Mouse (Mus musculus): ENCODE measurements around the gene Calcrl. TPM values are rescaled to one million over a fixed set of nuclear protein-coding genes. Genes with fewer than 3 reads are reported as not detected.

Gene Calcrl
- polyA plus RNA-seq, 1 experiment = 0.81 TPM

DNA sequence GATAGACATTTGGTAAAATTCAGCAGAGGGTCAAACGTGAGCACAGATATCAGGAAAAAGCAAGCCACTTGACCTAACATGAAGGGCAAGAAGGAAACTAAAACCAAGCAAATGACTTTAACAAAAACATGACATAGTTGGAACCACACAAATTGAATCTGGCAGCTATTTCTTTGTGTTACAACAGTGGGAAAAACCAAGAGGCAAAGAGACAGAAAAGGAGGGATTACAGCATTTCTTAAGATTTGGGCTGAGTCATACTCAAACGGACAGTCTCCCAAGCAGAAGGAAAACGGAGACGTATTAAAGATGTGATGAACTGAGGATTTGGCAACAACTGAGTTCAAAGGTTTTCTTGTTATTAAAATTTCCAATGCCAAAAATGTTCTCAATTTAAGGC is 88.9 kb downstream of the Calcrl start:
- Histone ChIP-seq H3K4me1 (ENCODE audit: control insufficient read depth, insufficient read depth, insufficient read length, low read length) (no peaks in the 10 kb centered on the region), H3K4me3 (ENCODE audit: low read depth, low read length) (no peak overlapping the region), H3K27me3 (ENCODE audit: control insufficient read depth, insufficient read depth, low read length) (no peaks in the 10 kb centered on the region), H3K27ac (ENCODE audit: insufficient read depth, low read depth, low read length) (no peak overlapping the region), H3K36me3 (ENCODE audit: control insufficient read depth, insufficient read depth, low read length) (no peaks in the 10 kb centered on the region)
- WGBS = 82% methylated on average over 4 of the region's 4 CpGs
- no peak for TF ChIP-seq CTCF (IDR thresholded peaks at IDR 0.05; ENCODE audit: extremely low read depth, insufficient read length, insufficient replicate concordance, low read depth, low read length)

DNA sequence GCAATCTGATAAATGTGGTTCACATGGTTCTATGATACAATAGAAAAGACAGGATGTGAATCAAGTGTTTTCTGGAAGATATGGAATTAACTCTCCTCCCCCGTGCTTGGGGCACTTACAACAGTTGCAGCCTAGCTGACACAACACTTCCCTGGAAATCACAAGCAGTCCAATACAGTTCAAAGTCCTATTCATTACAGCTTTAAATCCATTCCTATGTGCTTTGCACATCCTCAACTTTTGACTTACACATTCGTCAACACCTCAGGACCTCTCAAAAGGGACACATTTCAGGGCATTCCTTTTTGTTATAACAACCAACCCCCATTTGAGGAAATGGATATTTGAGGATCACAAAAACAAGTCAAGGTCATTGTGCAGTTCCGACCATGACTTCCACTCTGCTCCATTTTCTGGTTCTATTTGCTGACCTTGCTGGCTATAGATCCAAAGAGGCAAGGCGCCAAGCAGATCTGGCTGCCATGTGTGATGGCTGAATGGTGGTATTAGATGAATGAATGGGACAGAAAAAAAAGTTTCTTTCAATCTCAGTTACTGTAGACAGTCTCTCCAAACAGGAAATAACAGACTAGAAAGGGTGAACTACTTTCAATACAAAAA is 108.9 kb downstream of the Calcrl start:
- TF ChIP-seq POLR2A (IDR thresholded peaks at IDR 0.05; ENCODE audit: low read depth, low read length) (no peak), CTCF (IDR thresholded peaks at IDR 0.05; ENCODE audit: extremely low read depth, insufficient read length, insufficient replicate concordance, low read depth, low read length) (no peak)
- Histone ChIP-seq H3K4me3 (ENCODE audit: low read depth, low read length) (no peak overlapping the region), H3K27ac (ENCODE audit: insufficient read depth, low read depth, low read length) (no peak overlapping the region), H3K36me3 (ENCODE audit: control insufficient read depth, insufficient read depth, low read length) (no peaks in the 10 kb centered on the region), H3K4me1 (ENCODE audit: control insufficient read depth, insufficient read depth, insufficient read length, low read length) (peaks cover 2% of the 10 kb centered on the region; the same call in 1 of the 2 replicates), H3K27me3 (ENCODE audit: control insufficient read depth, insufficient read depth, low read length) (no peaks in the 10 kb centered on the region; the same call in 1 of the 2 replicates)
- WGBS = 69% methylated on average over 4 of the region's 4 CpGs

DNA sequence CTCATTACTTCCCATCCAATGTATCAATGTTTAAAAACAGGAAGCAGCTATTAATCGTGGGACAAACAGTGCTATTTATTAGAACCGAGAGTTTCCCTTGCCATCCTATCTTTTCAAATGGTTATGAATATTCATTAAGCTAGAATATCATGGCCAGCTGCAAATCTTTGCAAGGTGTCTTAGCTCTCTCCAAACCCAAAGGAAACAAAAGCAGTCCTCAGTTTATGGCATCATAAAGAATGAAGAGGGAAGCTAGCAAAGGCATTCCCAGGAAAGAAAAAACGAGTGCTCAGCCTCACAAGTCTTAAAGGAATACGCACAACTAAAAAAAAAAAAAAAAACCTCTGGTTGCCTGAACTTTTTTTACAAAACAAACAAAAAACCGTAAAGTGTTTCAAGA is 128.7 kb downstream of the Calcrl start:
- H3K4me1 ChIP-seq (ENCODE audit: control insufficient read depth, insufficient read depth, insufficient read length, low read length) = no peaks in the 10 kb centered on the region
- H3K27me3 ChIP-seq (ENCODE audit: control insufficient read depth, insufficient read depth, low read length) = no peaks in the 10 kb centered on the region; the same call in 1 of the 2 replicates
- no peak overlapping the region for H3K4me3 ChIP-seq (ENCODE audit: low read depth, low read length)
- WGBS = 15% methylated on average over 5 of the region's 5 CpGs
- no peak for TF ChIP-seq CTCF (IDR thresholded peaks at IDR 0.05; ENCODE audit: extremely low read depth, insufficient read length, insufficient replicate concordance, low read depth, low read length)
- TF ChIP-seq POLR2A (IDR thresholded peaks at IDR 0.05; ENCODE audit: low read depth, low read length) = no peak
- no peak overlapping the region for H3K27ac ChIP-seq (ENCODE audit: insufficient read depth, low read depth, low read length)
- no peaks in the 10 kb centered on the region for H3K36me3 ChIP-seq (ENCODE audit: control insufficient read depth, insufficient read depth, low read length)

DNA sequence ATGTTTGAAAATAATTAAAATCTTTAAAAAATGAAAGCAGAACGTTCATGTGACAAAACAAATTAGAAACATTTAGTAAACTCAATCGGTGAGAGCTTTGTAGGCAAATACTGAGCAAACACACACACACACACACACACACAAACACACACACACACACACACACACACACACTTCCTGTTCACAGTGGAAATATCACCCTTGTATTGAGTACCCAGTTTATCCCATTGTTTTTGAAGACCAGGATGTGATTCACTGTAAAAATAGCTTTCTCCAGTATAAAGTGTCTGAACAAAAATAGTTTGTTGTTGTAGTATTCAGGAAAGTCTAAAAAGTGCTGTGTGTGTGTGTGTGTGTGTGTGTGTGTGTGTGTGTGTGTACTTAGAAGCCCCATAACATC is 130.1 kb downstream of the Calcrl start:
- Histone ChIP-seq H3K27ac (ENCODE audit: insufficient read depth, low read depth, low read length) (no peak overlapping the region), H3K27me3 (ENCODE audit: control insufficient read depth, insufficient read depth, low read length) (no peaks in the 10 kb centered on the region; the same call in 1 of the 2 replicates), H3K36me3 (ENCODE audit: control insufficient read depth, insufficient read depth, low read length) (no peaks in the 10 kb centered on the region), H3K4me1 (ENCODE audit: control insufficient read depth, insufficient read depth, insufficient read length, low read length) (no peaks in the 10 kb centered on the region), H3K4me3 (ENCODE audit: low read depth, low read length) (no peak overlapping the region)
- TF ChIP-seq CTCF (IDR thresholded peaks at IDR 0.05; ENCODE audit: extremely low read depth, insufficient read length, insufficient replicate concordance, low read depth, low read length) = no peak
- TF ChIP-seq POLR2A (IDR thresholded peaks at IDR 0.05; ENCODE audit: low read depth, low read length) = no peak
- WGBS = 62% methylated on average over 2 of the region's 2 CpGs

DNA sequence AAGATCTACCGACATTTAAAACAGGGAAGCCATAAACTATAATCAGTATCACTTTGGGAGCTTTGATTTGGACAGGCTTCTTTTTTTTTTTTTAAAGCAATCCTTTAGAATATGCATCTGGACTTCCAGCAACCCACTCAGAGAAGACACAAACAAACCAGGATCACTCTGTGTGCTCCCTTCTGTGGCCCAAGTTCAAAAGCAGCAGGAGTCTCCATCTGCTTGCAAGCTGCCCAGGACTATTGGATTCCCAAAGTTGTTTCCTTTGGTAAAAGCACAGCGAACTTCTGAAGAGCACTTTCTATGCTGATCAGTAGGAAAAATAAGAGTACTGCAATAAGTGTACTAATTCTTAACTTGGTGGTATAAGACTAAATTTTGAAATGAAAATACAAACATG is 130.6 kb downstream of the Calcrl start:
- WGBS = 61% methylated on average over 2 of the region's 2 CpGs
- TF ChIP-seq CTCF (IDR thresholded peaks at IDR 0.05; ENCODE audit: extremely low read depth, insufficient read length, insufficient replicate concordance, low read depth, low read length) (no peak), POLR2A (IDR thresholded peaks at IDR 0.05; ENCODE audit: low read depth, low read length) (no peak)

DNA sequence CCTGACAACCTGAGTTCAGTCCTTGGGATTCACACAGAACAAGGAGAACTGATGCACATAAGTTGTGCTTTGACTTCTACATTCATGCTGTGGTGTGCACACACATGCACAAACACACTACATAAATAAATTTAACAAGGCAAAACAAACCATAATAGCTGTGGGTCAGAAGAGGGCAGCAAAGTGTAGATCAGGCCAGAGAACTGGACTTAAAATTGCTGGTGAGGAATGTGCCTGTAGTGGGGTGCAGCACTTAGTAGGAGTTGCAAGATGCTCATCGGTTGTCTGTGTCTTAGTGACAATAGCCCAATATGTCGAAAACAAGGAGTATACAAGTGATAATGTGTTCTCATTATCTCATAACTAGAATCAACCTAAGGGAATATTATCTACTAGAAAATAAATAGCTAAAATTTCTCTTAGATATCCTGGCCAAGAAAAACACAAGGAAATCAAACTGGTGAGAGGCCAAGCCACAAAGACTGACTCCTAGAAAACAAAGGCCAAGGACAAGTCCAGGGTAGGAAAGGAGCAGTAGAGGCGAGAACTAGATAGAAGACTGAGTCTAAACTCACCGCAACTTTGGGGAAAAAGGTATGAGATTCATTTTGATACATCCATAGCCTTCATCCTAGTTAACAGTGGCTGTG is 132.7 kb downstream of the Calcrl start:
- no peaks in the 10 kb centered on the region for H3K4me1 ChIP-seq (ENCODE audit: control insufficient read depth, insufficient read depth, insufficient read length, low read length)
- no peak overlapping the region for H3K27ac ChIP-seq (ENCODE audit: insufficient read depth, low read depth, low read length)
- 66% methylated on average over 4 of the region's 4 CpGs for WGBS
- H3K4me3 ChIP-seq (ENCODE audit: low read depth, low read length) = no peak overlapping the region
- no peak for TF ChIP-seq POLR2A (IDR thresholded peaks at IDR 0.05; ENCODE audit: low read depth, low read length)
- no peak for TF ChIP-seq CTCF (IDR thresholded peaks at IDR 0.05; ENCODE audit: extremely low read depth, insufficient read length, insufficient replicate concordance, low read depth, low read length)
- no peaks in the 10 kb centered on the region for H3K27me3 ChIP-seq (ENCODE audit: control insufficient read depth, insufficient read depth, low read length)
- no peaks in the 10 kb centered on the region for H3K36me3 ChIP-seq (ENCODE audit: control insufficient read depth, insufficient read depth, low read length)

More for the DNA sequence above, 130.6 kb downstream of the Calcrl start:
- H3K4me3 ChIP-seq (ENCODE audit: low read depth, low read length) = no peak overlapping the region
- no peaks in the 10 kb centered on the region for H3K36me3 ChIP-seq (ENCODE audit: control insufficient read depth, insufficient read depth, low read length)
- no peak overlapping the region for H3K27ac ChIP-seq (ENCODE audit: insufficient read depth, low read depth, low read length)
- no peaks in the 10 kb centered on the region; the same call in 1 of the 2 replicates for H3K27me3 ChIP-seq (ENCODE audit: control insufficient read depth, insufficient read depth, low read length)
- no peaks in the 10 kb centered on the region for H3K4me1 ChIP-seq (ENCODE audit: control insufficient read depth, insufficient read depth, insufficient read length, low read length)

DNA sequence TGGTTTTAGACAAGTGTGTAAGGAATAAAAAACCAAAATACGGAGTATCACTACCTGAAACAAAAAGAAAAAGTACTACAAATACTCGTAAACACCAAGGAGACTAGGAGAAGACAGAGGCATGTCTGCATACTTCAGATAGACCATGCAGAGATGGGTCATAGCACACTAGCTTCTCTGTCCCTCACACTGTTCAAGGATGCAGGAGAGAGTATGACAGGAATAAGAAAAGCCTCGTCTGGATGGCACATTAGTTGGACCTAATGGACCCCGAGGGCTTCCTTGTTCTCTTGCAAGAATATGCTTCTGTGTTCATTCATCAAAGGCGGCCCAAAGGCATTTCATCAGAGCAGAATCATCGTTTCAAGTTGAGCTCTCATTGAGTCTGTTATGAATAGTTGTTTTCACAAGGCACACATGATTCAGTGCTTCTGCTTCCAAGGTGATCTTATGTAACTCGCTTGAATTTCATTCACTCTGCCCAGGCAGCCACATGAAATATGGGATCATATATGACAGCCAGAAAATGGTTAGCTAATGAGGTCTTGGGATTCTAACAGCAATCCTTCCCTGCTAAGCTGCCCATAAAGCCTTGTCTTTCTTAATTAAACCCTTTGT is 136.2 kb downstream of the Calcrl start:
- Histone ChIP-seq H3K4me3 (ENCODE audit: low read depth, low read length) (no peak overlapping the region), H3K27me3 (ENCODE audit: control insufficient read depth, insufficient read depth, low read length) (no peaks in the 10 kb centered on the region), H3K27ac (ENCODE audit: insufficient read depth, low read depth, low read length) (no peak overlapping the region), H3K4me1 (ENCODE audit: control insufficient read depth, insufficient read depth, insufficient read length, low read length) (no peaks in the 10 kb centered on the region), H3K36me3 (ENCODE audit: control insufficient read depth, insufficient read depth, low read length) (no peaks in the 10 kb centered on the region)
- TF ChIP-seq CTCF (IDR thresholded peaks at IDR 0.05; ENCODE audit: extremely low read depth, insufficient read length, insufficient replicate concordance, low read depth, low read length) = no peak
- TF ChIP-seq POLR2A (IDR thresholded peaks at IDR 0.05; ENCODE audit: low read depth, low read length) = no peak
- WGBS = 82% methylated on average over 7 of the region's 7 CpGs

Other genes with a start within 250 kb of the Calcrl start
- gene Tfpi, start 51.4 kb upstream of the Calcrl start, polyA plus RNA-seq (2012; rRNA removed) = 0.44 and 0.81 TPM in 2 replicates
- gene Ctnnd1, start 225.4 kb upstream of the Calcrl start, polyA plus RNA-seq (2012; rRNA removed) = 29.0 and 80.2 TPM in 2 replicates
- not detected in 2 replicates for gene Btbd18, start 233.7 kb upstream of the Calcrl start, polyA plus RNA-seq (2012; rRNA removed)
- 42.8 and 47.3 TPM in 2 replicates for gene Selenoh, start 245.4 kb upstream of the Calcrl start, polyA plus RNA-seq (2012; rRNA removed)